Mouse (Mus musculus) liver, adult 2 months (tissue): ENCODE data around the gene Sipa1l3.

Source experiments
- CTCF ChIP-seq: fragments of 200-500 bp; IDR thresholded peaks from 2 replicates; pipeline ENCODE4 v1.5.1; 2011; ENCODE audit warnings: low read depth, low read length, control low read depth
- POLR2A ChIP-seq: fragments of 200-500 bp; IDR thresholded peaks from 2 replicates; pipeline ENCODE4 v1.6.1; 2011; ENCODE audit warnings: low read length, control low read depth; ENCODE audit not compliant: insufficient read depth; ENCODE audit errors: extremely low read depth

DNA sequence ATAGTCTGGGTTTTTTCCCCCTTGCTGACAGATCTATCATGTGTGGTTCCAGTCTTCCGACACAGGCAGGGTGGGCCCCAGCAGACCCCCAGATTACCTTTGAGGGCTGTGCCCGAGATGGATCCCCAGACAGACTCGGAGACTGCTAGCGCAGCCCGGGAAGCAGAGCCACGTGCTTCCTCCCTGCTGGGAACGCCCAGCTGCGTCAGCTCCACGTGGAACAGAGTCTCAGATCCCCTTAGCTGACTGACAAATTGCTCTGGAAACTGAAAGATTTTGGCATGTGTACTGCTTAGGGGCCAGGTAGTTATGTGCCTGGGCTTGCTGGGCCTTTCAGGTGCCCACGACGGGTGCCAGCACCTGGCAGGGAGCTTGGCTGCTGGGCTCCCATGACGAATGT, 176.7 kb downstream of the Sipa1l3 start:
- TF ChIP-seq CTCF: no peak
- TF ChIP-seq POLR2A: no peak
